Mouse (Mus musculus): Measurements from ENCODE around the gene Mta1. TPM values are rescaled to one million over a fixed set of nuclear protein-coding genes. Genes with fewer than 3 reads are reported as not detected.

The Mta1 gene
- total and polyA plus RNA-seq, 2 experiments from 2014 or later = 16.8 to 55.2 TPM

DNA sequence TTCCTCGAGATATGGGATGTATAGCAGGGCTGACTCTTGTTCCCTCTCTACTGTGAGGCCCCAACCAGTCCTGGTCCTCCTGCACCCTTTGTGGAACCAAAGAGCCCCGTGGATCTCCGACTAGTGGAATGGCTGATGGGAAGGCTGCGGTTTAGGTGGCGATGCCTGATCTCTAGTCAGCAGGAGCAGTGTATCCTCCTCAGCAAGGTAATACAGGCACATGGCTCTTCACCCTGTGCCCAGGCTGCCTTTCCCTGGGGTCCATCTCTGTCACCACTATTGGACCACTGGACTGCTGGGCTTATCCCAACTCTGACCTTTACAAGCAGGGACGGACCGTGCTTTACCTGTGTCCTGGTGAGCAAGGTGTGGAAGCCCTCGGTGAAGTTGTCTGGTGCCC, 59.4 kb downstream of the Mta1 start:
- Histone ChIP-seq H3K9me3 (ENCODE audit: low read length) (no peaks in the 10 kb centered on the region), H3K4me3 (ENCODE audit: low read depth, low read length) (no peak overlapping the region), H3K27ac (ENCODE audit: low read depth, low read length) (no peak overlapping the region), H3K9ac (replicated peaks; ENCODE audit: low read length, poor library complexity, severe bottlenecking) (no peak overlapping the region), H3K36me3 (ENCODE audit: insufficient read depth, low read length) (no peaks in the 10 kb centered on the region), H3K27me3 (ENCODE audit: insufficient read depth, low read length) (no peaks in the 10 kb centered on the region), H3K4me1 (ENCODE audit: insufficient read depth, low read length) (peaks cover 10% of the 10 kb centered on the region; the same call in 1 of the 2 replicates), H3K4me2 (ENCODE audit: low read depth, low read length, poor library complexity, severe bottlenecking) (0 out of 2 replicates have a peak overlapping the region, but pooled peaks have one; percentile 83)
- WGBS = 91% methylated on average over 8 of the region's 8 CpGs
- no peak for DNase-seq (ENCODE audit: low spot score)
- no peak for ATAC-seq (ENCODE audit: low FRiP score)
- TF ChIP-seq CTCF (IDR thresholded peaks at IDR 0.05) = no peak

GRCm38 (mm10) chr12:113157971-113158370, 59.9 kb downstream of the Mta1 start:
- Histone ChIP-seq H3K4me2 (ENCODE audit: low read depth, low read length, poor library complexity, severe bottlenecking) (no peak overlapping the region), H3K4me3 (ENCODE audit: low read depth, low read length) (no peak overlapping the region), H3K4me1 (ENCODE audit: insufficient read depth, low read length) (peaks cover 10% of the 10 kb centered on the region; the same call in 1 of the 2 replicates), H3K9me3 (ENCODE audit: low read length) (no peaks in the 10 kb centered on the region), H3K36me3 (ENCODE audit: insufficient read depth, low read length) (no peaks in the 10 kb centered on the region), H3K27me3 (ENCODE audit: insufficient read depth, low read length) (no peaks in the 10 kb centered on the region), H3K27ac (ENCODE audit: low read depth, low read length) (no peak overlapping the region), H3K9ac (replicated peaks; ENCODE audit: low read length, poor library complexity, severe bottlenecking) (no peak overlapping the region)
- DNase-seq (ENCODE audit: low spot score) = no peak
- no peak for TF ChIP-seq CTCF (IDR thresholded peaks at IDR 0.05)
- WGBS = 90% methylated on average over 8 of the region's 8 CpGs
- no peak for ATAC-seq (ENCODE audit: low FRiP score)

DNA sequence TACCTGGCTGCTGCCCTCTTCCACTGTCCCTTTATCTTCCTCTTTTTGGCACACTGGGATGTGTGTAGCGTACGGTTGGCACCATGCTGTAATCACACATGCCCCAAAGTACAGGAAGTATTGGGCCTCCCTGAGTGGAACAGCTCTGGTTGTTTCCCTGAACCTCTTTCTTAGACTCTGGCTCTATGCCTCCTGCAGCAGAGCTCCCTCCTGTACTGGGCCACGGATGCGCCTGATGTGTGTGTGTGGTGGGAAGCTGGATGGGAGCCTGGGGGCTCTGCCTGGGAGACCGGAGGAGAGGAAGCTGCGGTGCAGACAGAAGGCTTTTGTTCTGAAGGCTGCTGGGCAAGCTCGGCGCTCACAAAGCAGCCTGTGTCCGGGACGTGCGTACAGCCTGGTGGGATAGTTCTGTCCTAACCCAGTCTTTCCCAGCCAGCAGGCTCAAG, 65.5 kb downstream of the Mta1 start:
- Histone ChIP-seq H3K4me3 (ENCODE audit: low read depth, low read length) (no peak overlapping the region), H3K9ac (replicated peaks; ENCODE audit: low read length, poor library complexity, severe bottlenecking) (no peak overlapping the region), H3K36me3 (ENCODE audit: insufficient read depth, low read length) (no peaks in the 10 kb centered on the region), H3K27me3 (ENCODE audit: insufficient read depth, low read length) (no peaks in the 10 kb centered on the region), H3K27ac (ENCODE audit: low read depth, low read length) (peak overlapping the region; percentile 71), H3K4me1 (ENCODE audit: insufficient read depth, low read length) (no peaks in the 10 kb centered on the region), H3K4me2 (ENCODE audit: low read depth, low read length, poor library complexity, severe bottlenecking) (no peak overlapping the region), H3K9me3 (ENCODE audit: low read length) (no peaks in the 10 kb centered on the region)
- ATAC-seq (ENCODE audit: low FRiP score) = peak; percentile 83
- no peak for TF ChIP-seq CTCF (IDR thresholded peaks at IDR 0.05)
- DNase-seq (ENCODE audit: low spot score) = peak; percentile 78
- 67% methylated on average over 11 of the region's 11 CpGs for WGBS

- H3K27ac ChIP-seq (ENCODE audit: low read depth, low read length) = no peak overlapping the region
Measured at GRCm38 (mm10) chr12:113168031-113168536, 70.0 kb downstream of the Mta1 start.

GRCm38 (mm10) chr12:113176960-113177725, 79.1 kb downstream of the Mta1 start:
- Histone ChIP-seq H3K4me3 (ENCODE audit: low read depth, low read length) (no peak overlapping the region), H3K27me3 (ENCODE audit: insufficient read depth, low read length) (no peaks in the 10 kb centered on the region), H3K4me1 (ENCODE audit: insufficient read depth, low read length) (no peaks in the 10 kb centered on the region), H3K9me3 (ENCODE audit: low read length) (no peaks in the 10 kb centered on the region), H3K36me3 (ENCODE audit: insufficient read depth, low read length) (no peaks in the 10 kb centered on the region), H3K9ac (replicated peaks; ENCODE audit: low read length, poor library complexity, severe bottlenecking) (no peak overlapping the region), H3K27ac (ENCODE audit: low read depth, low read length) (no peak overlapping the region), H3K4me2 (ENCODE audit: low read depth, low read length, poor library complexity, severe bottlenecking) (no peak overlapping the region)
- no peak for TF ChIP-seq CTCF (IDR thresholded peaks at IDR 0.05)
- ATAC-seq (ENCODE audit: low FRiP score) (no peak), DNase-seq (ENCODE audit: low spot score) (no peak)
- 89% methylated on average over 18 of the region's 18 CpGs for WGBS

More at GRCm38 (mm10) chr12:113168031-113168536, 70.0 kb downstream of the Mta1 start:
- Histone ChIP-seq H3K4me3 (ENCODE audit: low read depth, low read length) (no peak overlapping the region), H3K4me2 (ENCODE audit: low read depth, low read length, poor library complexity, severe bottlenecking) (no peak overlapping the region), H3K4me1 (ENCODE audit: insufficient read depth, low read length) (no peaks in the 10 kb centered on the region), H3K27me3 (ENCODE audit: insufficient read depth, low read length) (no peaks in the 10 kb centered on the region), H3K9ac (replicated peaks; ENCODE audit: low read length, poor library complexity, severe bottlenecking) (no peak overlapping the region), H3K36me3 (ENCODE audit: insufficient read depth, low read length) (no peaks in the 10 kb centered on the region), H3K9me3 (ENCODE audit: low read length) (no peaks in the 10 kb centered on the region)
- DNase-seq (ENCODE audit: low spot score) (no peak), ATAC-seq (ENCODE audit: low FRiP score) (no peak)
- 82% methylated on average over 9 of the region's 9 CpGs for WGBS
- no peak for TF ChIP-seq CTCF (IDR thresholded peaks at IDR 0.05)

DNA sequence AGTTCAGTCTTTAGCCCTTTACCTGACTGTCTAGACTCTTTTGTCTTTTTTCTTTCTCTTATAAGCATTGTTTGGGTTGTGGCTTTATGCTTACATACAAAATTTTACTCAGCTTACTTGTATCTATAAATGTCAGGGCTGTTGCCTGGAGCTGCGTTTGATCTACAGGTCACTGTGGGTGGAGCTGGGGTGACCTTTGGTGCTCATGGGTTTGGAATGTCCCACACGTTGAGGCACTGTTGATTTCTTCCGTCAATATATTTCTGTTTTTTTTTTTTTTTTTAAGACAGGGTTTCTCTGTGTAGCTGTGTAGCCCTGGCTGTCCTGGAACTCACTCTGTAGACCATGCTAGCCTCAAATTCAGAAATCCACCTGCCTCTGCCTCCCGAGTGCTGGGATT, 82.9 kb downstream of the Mta1 start:
- no peaks in the 10 kb centered on the region for H3K4me1 ChIP-seq (ENCODE audit: insufficient read depth, low read length)
- no peak overlapping the region for H3K4me3 ChIP-seq (ENCODE audit: low read depth, low read length)
- no peak overlapping the region for H3K9ac ChIP-seq (replicated peaks; ENCODE audit: low read length, poor library complexity, severe bottlenecking)
- TF ChIP-seq CTCF (IDR thresholded peaks at IDR 0.05) = no peak
- no peak overlapping the region for H3K27ac ChIP-seq (ENCODE audit: low read depth, low read length)
- H3K4me2 ChIP-seq (ENCODE audit: low read depth, low read length, poor library complexity, severe bottlenecking) = no peak overlapping the region
- no peaks in the 10 kb centered on the region for H3K36me3 ChIP-seq (ENCODE audit: insufficient read depth, low read length)
- WGBS = 73% methylated on average over 4 of the region's 4 CpGs
- DNase-seq (ENCODE audit: low spot score) = no peak
- ATAC-seq (ENCODE audit: low FRiP score) = no peak
- H3K27me3 ChIP-seq (ENCODE audit: insufficient read depth, low read length) = no peaks in the 10 kb centered on the region
- H3K9me3 ChIP-seq (ENCODE audit: low read length) = no peaks in the 10 kb centered on the region

Measured in midbrain, postnatal 0 days (tissue).